Mouse (Mus musculus): ENCODE measurements at regions not wholly inside any gene's neighbourhood (a gene's known extent, or its start where the extent isn't known, plus 50 kb on each side); places are given as distances from the start of the nearest gene placed in this dataset.

DNA sequence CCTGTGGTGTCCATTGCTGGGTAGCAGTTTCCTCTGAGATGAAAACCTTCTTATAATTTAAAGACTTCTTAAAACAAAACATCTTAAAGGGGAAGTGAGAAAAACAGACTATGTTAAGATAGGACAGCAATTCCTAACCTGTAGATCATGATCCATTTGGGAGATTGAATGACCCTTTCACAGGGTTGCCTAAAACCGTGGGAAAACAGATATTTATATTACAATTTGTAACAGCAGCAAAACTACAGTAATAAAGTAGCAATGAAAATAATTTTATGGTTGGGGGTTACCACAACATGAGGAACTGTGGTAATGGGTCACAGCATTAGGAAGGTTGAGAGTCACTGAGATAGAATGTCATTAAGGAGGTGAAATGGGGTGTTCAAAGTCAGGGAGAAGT is 111.9 kb upstream of the Cpsf6 start:
- Histone ChIP-seq H3K36me3 (ENCODE audit: inconsistent target) (no peaks in the 10 kb centered on the region), H3K4me3 (ENCODE audit: inconsistent target) (no peak overlapping the region), H3K79me2 (ENCODE audit: inconsistent target) (no peaks in the 10 kb centered on the region), H3K27ac (no peak overlapping the region)
- 67% methylated on average over 1 of the region's 1 CpGs for WGBS (ENCODE audit: missing documents)

DNA sequence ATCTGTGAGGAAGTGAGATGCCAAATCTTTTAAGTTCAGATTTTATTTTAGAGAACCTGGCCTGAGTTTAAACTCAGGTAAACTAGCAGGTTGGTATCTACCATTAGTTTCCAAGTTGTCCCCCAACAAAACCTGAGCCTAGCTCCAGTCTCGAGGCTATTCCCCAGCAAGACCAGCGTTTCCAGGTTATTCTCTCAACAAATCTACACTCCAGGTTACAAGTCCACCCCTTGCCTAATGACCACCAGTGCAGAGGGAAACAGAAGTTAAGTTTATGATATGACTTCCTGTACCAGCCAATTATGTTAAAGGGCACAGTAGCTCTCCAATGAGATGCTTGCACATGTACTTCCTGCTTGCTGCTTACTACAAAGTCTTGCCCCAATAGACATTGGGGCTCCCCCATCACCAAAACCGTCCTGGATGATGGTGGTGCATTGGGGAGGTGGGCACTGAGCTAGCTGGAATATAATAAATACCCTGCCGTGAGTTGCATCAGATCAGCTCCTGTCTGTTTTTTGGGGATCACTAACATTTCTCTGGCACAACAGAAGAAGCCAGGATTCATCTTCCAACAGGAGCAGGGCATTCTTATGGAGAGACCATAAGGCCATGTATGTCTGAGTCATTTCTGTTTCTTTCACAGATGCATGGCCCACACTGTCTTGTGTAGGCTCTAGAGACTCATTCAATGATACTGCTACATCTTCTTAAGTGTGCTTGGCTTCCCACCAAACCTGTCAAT is 111.2 kb upstream of the Cpsf6 start:
- H3K4me3 ChIP-seq (ENCODE audit: inconsistent target) = no peak overlapping the region
- no peaks in the 10 kb centered on the region for H3K79me2 ChIP-seq (ENCODE audit: inconsistent target)
- no peak overlapping the region for H3K27ac ChIP-seq
- H3K36me3 ChIP-seq (ENCODE audit: inconsistent target) = no peaks in the 10 kb centered on the region
- 83% methylated on average over 4 of the region's 4 CpGs for WGBS (ENCODE audit: missing documents)

DNA sequence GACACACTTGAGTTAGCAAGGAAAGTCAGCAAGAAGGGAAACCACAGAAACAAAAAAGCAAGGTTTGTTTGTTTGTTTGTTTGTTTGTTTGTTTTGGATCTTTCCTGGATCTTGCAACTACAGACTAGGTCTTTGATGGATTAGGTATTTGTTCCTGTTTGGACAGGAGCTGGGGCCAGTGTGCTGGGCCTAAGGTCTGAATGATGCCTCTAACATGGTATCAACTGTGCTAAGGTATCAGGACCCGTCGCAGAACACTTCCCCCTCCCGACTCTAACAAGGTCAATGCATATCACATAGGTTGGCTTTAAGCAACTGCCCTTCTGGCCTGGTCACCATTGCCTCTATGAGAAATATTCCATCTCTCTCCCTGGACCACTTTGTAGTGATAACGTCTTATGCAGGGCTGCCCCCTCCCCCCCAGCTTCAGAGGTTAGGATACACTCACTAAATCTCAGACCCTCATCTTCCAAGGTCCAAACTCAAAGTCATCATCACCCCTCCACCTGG is 103.3 kb upstream of the Cpsf6 start:
- WGBS (ENCODE audit: missing documents) = 97% methylated on average over 4 of the region's 4 CpGs
- H3K4me3 ChIP-seq (ENCODE audit: inconsistent target) = no peak overlapping the region
- no peaks in the 10 kb centered on the region for H3K79me2 ChIP-seq (ENCODE audit: inconsistent target)

DNA sequence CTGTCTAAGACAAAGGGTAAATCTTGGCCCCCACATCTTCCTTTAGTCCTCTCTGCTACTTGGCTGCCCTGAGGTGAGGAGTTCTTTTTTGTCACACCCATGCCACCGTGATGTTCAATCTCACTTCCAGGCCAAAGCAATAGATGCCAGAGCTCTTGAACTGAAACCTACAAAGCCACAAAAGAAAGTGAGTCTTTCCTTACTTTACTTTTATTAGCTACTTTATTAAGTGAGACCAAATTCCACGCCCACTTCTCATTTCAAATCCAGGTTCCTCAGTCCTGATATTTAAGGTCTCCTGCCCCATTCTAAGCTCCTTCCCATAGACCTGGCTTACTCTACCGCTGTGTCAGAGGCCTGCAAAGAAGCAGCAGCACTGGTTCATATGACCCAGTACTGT is 102.5 kb upstream of the Cpsf6 start:
- WGBS (ENCODE audit: missing documents) = 89% methylated on average over 3 of the region's 3 CpGs
- Histone ChIP-seq H3K36me3 (ENCODE audit: inconsistent target) (no peaks in the 10 kb centered on the region), H3K4me3 (ENCODE audit: inconsistent target) (no peak overlapping the region), H3K79me2 (ENCODE audit: inconsistent target) (no peaks in the 10 kb centered on the region), H3K27ac (no peak overlapping the region)

More for the DNA sequence above, 103.3 kb upstream of the Cpsf6 start:
- Histone ChIP-seq H3K27ac (no peak overlapping the region), H3K36me3 (ENCODE audit: inconsistent target) (no peaks in the 10 kb centered on the region)

DNA sequence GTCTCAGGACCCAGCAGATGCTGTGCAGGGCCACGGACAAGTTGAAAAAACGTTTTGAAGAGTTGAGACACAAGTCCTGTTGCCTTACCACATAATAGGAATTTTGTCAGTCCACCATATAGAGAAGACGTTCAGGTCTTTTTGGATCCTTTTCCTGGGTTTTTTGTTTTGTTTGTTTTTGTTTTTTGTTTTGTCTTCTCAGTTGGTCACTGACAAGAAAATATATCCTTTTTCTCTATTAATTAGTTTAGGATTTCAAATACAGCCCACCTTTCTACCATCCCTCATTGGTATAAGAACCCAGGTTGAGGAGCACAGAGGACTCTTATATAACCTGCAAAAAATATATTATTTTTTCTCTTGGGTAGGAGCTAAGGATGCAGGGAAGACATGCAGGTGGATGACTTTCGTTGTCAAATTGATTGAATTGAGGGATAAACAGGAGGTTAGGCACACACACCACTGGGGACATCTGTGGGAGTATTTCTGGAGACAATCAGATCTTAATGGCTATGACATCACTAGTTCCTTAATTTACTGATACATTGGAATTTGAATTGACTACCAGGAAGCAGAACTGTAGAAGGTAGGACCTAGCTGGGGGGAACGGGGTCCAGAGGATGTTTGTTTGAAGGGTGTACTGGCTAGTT is 101.7 kb upstream of the Cpsf6 start:
- H3K4me3 ChIP-seq (ENCODE audit: inconsistent target) = no peak overlapping the region
- H3K27ac ChIP-seq = no peak overlapping the region
- no peaks in the 10 kb centered on the region for H3K79me2 ChIP-seq (ENCODE audit: inconsistent target)
- H3K36me3 ChIP-seq (ENCODE audit: inconsistent target) = no peaks in the 10 kb centered on the region
- 79% methylated on average over 5 of the region's 5 CpGs for WGBS (ENCODE audit: missing documents)

DNA sequence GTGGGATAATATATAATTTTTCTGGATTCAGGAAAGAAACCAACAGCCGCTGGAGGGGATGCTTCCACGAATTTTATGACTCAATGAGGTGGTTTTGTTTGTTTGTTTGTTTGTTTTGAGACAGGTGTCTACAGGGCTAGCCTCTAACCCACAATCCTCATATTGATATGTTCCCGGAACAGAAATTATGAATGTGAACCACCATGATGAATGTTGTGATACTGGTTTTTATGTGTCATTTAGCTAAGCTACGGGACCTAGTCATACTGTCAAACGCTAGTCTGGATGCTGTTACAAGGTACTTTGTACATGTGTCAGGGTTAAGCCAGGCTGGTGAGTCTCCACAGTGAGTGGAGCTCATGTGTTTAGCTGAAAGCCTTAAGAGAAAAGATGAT is 100.6 kb upstream of the Cpsf6 start:
- Histone ChIP-seq H3K27ac (no peak overlapping the region), H3K4me3 (ENCODE audit: inconsistent target) (no peak overlapping the region), H3K36me3 (ENCODE audit: inconsistent target) (no peaks in the 10 kb centered on the region), H3K79me2 (ENCODE audit: inconsistent target) (no peaks in the 10 kb centered on the region)
- 94% methylated on average over 5 of the region's 5 CpGs for WGBS (ENCODE audit: missing documents)

DNA sequence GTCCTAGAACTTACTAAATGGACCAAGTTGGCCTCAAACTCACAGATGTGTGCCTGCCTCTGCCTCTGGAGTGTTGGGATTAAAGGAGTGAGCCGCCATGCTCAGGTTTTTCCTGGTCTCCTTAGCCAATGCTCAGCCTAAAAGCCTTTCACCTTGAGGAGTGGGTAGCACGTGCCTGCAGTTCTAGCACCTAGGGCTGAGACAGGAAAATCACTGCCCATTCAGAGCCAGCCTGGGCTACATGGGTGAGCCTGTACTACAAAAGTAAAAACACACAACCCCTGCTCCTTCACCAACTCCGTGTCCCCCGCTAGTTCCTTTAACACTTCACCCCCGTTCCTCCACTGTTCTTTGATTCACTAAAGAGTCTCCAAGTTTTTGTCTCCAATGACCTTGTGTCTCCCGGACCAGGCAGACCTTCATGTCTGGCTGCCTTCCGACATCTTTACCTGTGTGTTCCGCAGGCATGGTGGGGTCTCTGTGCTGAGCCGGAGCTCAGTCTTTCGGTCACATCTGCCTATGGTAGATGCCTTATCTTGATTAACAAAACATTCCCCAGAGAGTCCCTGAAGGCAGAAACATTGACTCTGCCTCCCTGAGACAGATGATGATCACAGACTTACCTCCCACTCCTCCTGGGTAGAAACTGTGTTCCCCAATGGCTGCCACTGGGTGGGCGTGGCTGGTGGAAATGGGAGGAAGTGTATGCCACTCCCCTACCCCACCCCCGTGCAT is 100.1 kb upstream of the Cpsf6 start:
- Histone ChIP-seq H3K79me2 (ENCODE audit: inconsistent target) (no peaks in the 10 kb centered on the region), H3K4me3 (ENCODE audit: inconsistent target) (no peak overlapping the region), H3K36me3 (ENCODE audit: inconsistent target) (no peaks in the 10 kb centered on the region), H3K27ac (no peak overlapping the region)
- 96% methylated on average over 12 of the region's 12 CpGs for WGBS (ENCODE audit: missing documents)

DNA sequence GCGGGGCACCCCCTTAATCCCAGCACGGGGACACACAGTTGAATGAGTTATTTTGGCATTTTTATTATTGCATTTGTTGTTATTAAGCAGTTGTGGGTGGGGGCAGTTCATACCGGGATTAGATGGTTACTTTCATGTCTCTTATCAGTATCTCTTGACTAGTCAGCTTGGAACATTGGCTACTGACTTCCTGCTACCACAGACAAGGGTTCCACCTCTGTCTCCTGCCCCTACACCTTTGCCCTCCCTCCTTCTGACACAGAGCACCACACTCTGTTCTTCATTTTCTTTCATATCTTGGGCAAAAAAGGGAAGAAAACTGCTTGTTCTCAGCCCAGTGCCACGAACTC is 99.1 kb upstream of the Cpsf6 start:
- H3K27ac ChIP-seq = no peak overlapping the region
- no peaks in the 10 kb centered on the region for H3K36me3 ChIP-seq (ENCODE audit: inconsistent target)
- H3K79me2 ChIP-seq (ENCODE audit: inconsistent target) = no peaks in the 10 kb centered on the region
- no peak overlapping the region for H3K4me3 ChIP-seq (ENCODE audit: inconsistent target)
- 61% methylated on average over 4 of the region's 4 CpGs for WGBS (ENCODE audit: missing documents)

DNA sequence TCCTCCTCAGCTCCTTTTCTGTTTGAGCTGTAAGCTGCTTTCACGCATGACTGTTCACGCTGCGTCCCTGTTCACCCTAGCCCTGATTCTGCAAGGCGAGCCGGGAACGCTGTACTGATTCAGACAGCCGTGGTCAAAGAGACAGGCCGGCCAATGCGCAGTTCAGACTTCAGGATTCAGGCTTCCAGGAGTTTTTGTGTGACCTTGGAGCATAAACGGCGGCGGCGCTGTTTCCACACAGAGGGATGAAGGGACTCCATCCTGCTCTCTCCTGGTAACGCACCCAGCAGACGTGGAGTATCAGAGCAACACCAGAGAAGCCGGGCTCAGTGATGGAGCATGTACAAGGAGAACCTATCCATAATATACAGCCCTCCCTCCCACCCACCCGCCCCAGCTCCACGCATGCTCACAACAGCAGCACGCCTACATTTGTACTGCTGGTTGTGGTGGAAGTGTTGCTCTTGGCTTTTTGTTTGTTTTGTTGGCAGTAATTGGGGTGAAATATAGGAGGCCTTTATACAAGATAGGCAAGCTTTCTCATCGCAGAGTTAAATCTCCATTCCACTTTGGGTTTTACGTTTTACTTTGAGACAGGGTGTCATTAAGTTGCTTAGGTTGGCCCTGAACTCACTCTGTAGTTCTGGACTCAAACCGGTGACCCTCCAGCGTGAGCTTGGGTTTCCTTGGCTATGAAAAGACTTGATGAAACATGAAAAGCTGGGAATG is 98.6 kb upstream of the Cpsf6 start:
- WGBS (ENCODE audit: missing documents) = 96% methylated on average over 21 of the region's 23 CpGs
- Histone ChIP-seq H3K36me3 (ENCODE audit: inconsistent target) (no peaks in the 10 kb centered on the region), H3K27ac (no peak overlapping the region), H3K4me3 (ENCODE audit: inconsistent target) (no peak overlapping the region), H3K79me2 (ENCODE audit: inconsistent target) (no peaks in the 10 kb centered on the region)

DNA sequence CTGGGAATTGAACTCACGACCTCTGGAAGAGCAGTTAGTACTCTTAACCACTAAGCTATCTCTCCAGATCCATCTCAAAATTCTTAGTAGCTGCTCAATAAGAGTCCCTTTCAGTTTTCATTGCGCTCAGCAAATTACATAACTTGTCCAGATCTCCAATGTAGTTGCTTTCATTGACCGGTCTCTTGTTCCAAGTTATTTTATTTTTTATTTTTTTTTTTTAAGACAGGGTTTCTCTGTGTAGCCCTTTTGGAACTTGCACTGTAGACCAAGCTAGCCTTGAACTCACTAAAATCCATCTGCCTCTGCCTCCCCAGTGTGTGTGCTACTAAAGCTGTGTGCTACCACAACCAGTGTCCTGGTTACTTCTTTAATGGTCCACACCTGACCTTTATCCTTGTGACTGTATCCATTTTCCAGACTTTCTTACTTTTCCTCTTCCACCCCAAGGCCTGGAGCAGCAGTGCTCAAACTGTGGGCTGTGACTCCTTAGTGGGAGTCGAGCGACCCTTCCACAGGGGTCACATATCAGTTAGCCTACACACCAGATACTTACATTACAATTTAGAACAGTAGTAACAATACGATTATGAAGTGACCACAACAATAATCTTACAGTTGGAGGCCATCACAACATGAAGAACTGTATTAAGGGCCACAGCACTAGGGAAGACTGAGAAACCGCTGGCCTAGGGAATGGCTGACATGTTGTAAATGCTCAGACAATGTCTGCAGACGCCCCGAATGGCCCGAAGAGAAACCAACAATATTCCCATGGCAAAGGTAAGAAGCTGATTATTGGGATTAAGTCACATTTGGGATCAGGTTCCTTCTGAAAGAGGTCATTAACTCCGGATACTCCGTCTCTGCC is 97.8 kb upstream of the Cpsf6 start:
- Histone ChIP-seq H3K27ac (no peak overlapping the region), H3K4me3 (ENCODE audit: inconsistent target) (no peak overlapping the region), H3K79me2 (ENCODE audit: inconsistent target) (no peaks in the 10 kb centered on the region), H3K36me3 (ENCODE audit: inconsistent target) (no peaks in the 10 kb centered on the region)
- 97% methylated on average over 12 of the region's 12 CpGs for whole genome bisulfite sequencing (ENCODE audit: missing documents)

DNA sequence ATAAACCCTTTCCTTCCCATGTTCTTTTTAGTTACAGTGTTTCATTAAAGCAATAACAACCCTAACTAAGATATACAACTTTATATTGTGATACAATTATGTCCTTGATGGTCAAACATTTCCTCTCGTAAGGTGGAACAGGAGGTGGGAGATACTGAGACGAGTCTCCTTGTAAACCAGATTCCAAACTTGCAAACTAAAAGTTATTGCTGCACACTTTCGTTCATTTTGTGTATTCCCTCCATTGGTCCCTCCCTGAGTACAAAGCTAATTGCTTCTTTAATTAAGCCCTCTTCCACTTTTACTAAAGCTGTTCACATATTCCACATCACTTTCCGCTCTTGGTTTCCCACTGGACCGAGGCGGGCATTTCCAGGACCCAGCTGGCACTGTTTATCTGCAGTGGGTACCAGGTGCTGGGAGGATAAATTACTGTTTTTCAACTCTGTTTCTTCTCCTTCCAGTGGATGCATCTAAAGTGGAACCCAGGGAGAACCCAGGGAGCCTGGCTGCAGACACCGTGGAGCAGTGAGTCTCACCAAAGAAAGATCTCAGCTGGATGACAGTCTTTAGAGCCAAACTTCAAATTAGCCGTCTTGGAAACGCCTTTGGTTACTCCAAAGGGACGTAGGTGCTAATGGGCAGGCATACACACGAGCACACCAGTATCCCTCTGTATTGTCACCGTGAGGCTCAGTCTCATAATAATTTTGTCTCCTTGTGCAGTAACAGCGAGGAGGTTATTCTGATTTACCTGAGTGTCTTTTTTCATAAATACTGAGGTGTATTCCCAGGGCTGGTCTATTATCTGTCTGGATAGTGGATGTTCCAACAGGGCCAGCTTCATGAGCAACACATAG is 95.5 kb upstream of the Cpsf6 start:
- WGBS (ENCODE audit: missing documents) = 92% methylated on average over 13 of the region's 13 CpGs
- Histone ChIP-seq H3K79me2 (ENCODE audit: inconsistent target) (no peaks in the 10 kb centered on the region), H3K4me3 (ENCODE audit: inconsistent target) (no peak overlapping the region)

DNA sequence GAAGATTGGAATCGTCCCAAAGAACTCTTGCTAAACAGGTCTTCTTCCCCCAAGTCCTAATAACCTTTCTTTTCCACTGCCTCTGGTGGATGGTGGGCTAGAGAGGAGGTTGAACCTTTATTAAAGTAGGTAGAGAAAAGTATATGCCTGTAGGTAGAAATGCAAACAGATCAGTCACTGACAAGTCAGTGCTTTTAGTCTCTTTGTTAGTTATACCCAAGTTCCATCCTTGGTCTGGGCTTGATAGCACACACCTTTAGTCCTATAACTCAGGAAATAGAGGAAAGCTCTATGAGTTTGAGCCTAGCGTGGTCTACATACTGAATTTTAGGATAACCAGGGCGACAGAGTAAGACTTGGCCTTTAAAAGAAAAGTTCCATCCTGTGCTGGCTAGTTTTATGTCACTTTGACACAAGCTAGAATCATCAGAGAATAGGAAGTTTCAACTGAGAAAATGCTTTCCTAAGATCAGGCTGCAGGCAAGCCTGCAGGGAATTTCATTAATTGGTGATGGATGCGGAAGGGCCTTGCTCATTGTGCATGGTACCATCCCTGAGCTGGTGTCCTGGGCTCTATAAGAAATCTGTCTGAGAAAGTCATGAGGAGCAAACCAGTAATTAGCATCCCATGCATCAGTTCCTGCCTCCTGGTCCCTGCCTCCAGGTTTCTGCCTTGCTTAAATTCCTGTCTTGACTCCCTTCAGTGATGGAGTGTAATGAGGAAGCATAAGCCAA is 94.7 kb upstream of the Cpsf6 start:
- Histone ChIP-seq H3K79me2 (ENCODE audit: inconsistent target) (no peaks in the 10 kb centered on the region), H3K4me3 (ENCODE audit: inconsistent target) (no peak overlapping the region), H3K27ac (no peak overlapping the region), H3K36me3 (ENCODE audit: inconsistent target) (no peaks in the 10 kb centered on the region)
- WGBS (ENCODE audit: missing documents) = 86% methylated on average over 4 of the region's 4 CpGs

More for the DNA sequence above, 95.5 kb upstream of the Cpsf6 start:
- Histone ChIP-seq H3K36me3 (ENCODE audit: inconsistent target) (no peaks in the 10 kb centered on the region), H3K27ac (no peak overlapping the region)

DNA sequence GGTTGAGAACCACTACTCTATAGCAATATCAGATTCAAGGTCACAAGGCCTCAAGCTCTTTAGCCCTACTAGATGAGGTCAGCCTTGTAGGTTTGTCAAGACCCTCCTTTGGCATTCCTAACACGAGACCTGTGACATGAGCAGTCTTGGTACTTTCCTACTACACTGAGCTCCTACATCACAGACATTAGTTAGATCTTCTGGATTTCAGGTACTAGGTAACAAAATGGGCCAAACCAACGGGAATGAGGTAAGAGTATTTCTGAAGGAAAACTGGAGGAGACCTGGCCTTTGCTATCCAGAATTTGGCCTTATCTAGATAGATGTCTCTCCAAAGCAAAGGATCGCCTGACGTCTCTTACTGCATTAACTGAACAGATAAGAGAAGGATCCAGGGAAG is 93.7 kb upstream of the Cpsf6 start:
- 91% methylated on average over 4 of the region's 4 CpGs for WGBS (ENCODE audit: missing documents)

More for the DNA sequence above, 93.7 kb upstream of the Cpsf6 start:
- Histone ChIP-seq H3K79me2 (ENCODE audit: inconsistent target) (no peaks in the 10 kb centered on the region), H3K27ac (no peak overlapping the region), H3K4me3 (ENCODE audit: inconsistent target) (no peak overlapping the region), H3K36me3 (ENCODE audit: inconsistent target) (no peaks in the 10 kb centered on the region)
